Mouse (Mus musculus): Measurements from ENCODE around the gene Ubr2. TPM values are rescaled to one million over a fixed set of nuclear protein-coding genes. Genes with fewer than 3 reads are reported as not detected.

The Ubr2 gene
- total and polyA plus RNA-seq, 3 experiments: 15.3 to 353 (median 33.8) TPM

DNA sequence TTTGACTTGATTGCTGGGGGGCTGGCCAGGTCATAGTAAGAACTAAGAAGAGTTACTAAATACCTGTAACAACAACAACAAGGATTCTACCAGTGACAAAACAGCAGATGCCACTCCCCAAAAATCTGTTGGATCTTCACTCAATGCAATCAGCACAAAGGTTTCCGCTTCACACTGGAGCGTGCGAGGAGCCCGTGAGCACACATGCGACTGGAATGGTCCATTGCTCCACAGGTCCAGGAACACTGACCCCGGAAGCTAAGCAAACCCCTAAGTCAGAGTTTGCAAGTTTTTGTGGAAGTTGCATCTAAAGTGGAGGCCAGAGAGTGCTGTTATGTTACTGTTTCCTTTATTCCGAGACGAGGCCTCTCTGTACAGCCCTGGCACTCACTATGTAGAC lies 16.7 kb downstream of the Ubr2 start:
- Histone ChIP-seq H3K4me1 (ENCODE audit: control insufficient read depth in 1 of 2, insufficient read depth in 2 of 2, low read length in 2 of 2) (peaks cover 3 to 7% of the 10 kb centered on the region in 2 experiments), H3K36me3 (ENCODE audit: control insufficient read depth in 1 of 2, insufficient read depth in 2 of 2, low read length in 2 of 2) (peaks cover 5 to 40% of the 10 kb centered on the region in 2 experiments), H3K9me3 (replicated peaks; ENCODE audit: insufficient read depth, low read length) (no peaks in the 10 kb centered on the region), H3K27me3 (ENCODE audit: control insufficient read depth in 1 of 2, insufficient read depth in 2 of 2, low read length in 2 of 2) (no peaks in the 10 kb centered on the region), H3K27ac (ENCODE audit: control insufficient read depth, low read depth, low read length) (no peak overlapping the region), H3K9ac (ENCODE audit: control insufficient read depth, low read depth, low read length, poor library complexity, severe bottlenecking) (no peak overlapping the region), H3K4me3 (ENCODE audit: control insufficient read depth in 1 of 2, insufficient read depth in 1 of 2, low read depth in 2 of 2, low read length in 2 of 2) (no peak overlapping the region), H3K79me2 (ENCODE audit: control insufficient read depth, insufficient read depth, low read length, poor library complexity) (peaks cover 3% of the 10 kb centered on the region; the same call in 1 of the 2 replicates)
- no peak for DNase-seq (ENCODE audit: low read depth, low spot score)
- TF ChIP-seq E2F4 (IDR thresholded peaks at IDR 0.05; ENCODE audit: borderline replicate concordance, low read depth, low read length): no peak
- no peak for TF ChIP-seq KAT2A (conservative IDR thresholded peaks at IDR 0.05; ENCODE audit: low read depth, low read length)
- TF ChIP-seq BHLHE40 (IDR thresholded peaks at IDR 0.05; ENCODE audit: borderline replicate concordance, low read depth, low read length): no peak
- TF ChIP-seq ZC3H11A (IDR thresholded peaks at IDR 0.05; ENCODE audit: low read depth, low read length): no peak
- no peak for TF ChIP-seq MAFK (IDR thresholded peaks at IDR 0.05; ENCODE audit: borderline replicate concordance, low read depth, low read length)
- TF ChIP-seq CHD2 (IDR thresholded peaks at IDR 0.05; ENCODE audit: low read length): no peak
- TF ChIP-seq MYB (IDR thresholded peaks at IDR 0.05; ENCODE audit: low read depth, low read length): no peak
- no peak for TF ChIP-seq NRF1 (IDR thresholded peaks at IDR 0.05; ENCODE audit: insufficient read depth, low read depth, low read length, poor library complexity, severe bottlenecking)
- TF ChIP-seq MXI1 (IDR thresholded peaks at IDR 0.05; ENCODE audit: low read depth, low read length): no peak
- TF ChIP-seq TBP (IDR thresholded peaks at IDR 0.05; ENCODE audit: low read depth, low read length): no peak
- no peak for TF ChIP-seq GABPA (IDR thresholded peaks at IDR 0.05; ENCODE audit: low read depth, low read length)
- TF ChIP-seq CHD1 (IDR thresholded peaks at IDR 0.05; ENCODE audit: low read depth, low read length): no peak
- TF ChIP-seq MAZ (IDR thresholded peaks at IDR 0.05; ENCODE audit: low read depth, low read length): no peak
- TF ChIP-seq HCFC1 (IDR thresholded peaks at IDR 0.05; ENCODE audit: low read depth, low read length): no peak

- H3K27ac ChIP-seq (ENCODE audit: control insufficient read depth, low read depth, low read length): no peak overlapping the region
- no peak for DNase-seq (ENCODE audit: low read depth, low spot score)
- peaks cover 7 to 9% of the 10 kb centered on the region in 2 experiments for H3K4me1 ChIP-seq (ENCODE audit: control insufficient read depth in 1 of 2, insufficient read depth in 2 of 2, low read length in 2 of 2)
- H3K79me2 ChIP-seq (ENCODE audit: control insufficient read depth, insufficient read depth, low read length, poor library complexity): no peaks in the 10 kb centered on the region
- H3K36me3 ChIP-seq (ENCODE audit: control insufficient read depth in 1 of 2, insufficient read depth in 2 of 2, low read length in 2 of 2): peaks cover 7 to 50% of the 10 kb centered on the region in 2 experiments
- H3K9ac ChIP-seq (ENCODE audit: control insufficient read depth, low read depth, low read length, poor library complexity, severe bottlenecking): no peak overlapping the region
- no peaks in the 10 kb centered on the region for H3K27me3 ChIP-seq (ENCODE audit: control insufficient read depth in 1 of 2, insufficient read depth in 2 of 2, low read length in 2 of 2)
- no peaks in the 10 kb centered on the region for H3K9me3 ChIP-seq (replicated peaks; ENCODE audit: insufficient read depth, low read length)
- H3K4me3 ChIP-seq (ENCODE audit: control insufficient read depth in 1 of 2, insufficient read depth in 1 of 2, low read depth in 2 of 2, low read length in 2 of 2): no peak overlapping the region
- TF ChIP-seq USF1 (IDR thresholded peaks at IDR 0.05; ENCODE audit: low read depth, low read length) (no peak), RCOR1 (IDR thresholded peaks at IDR 0.05; ENCODE audit: low read depth, low read length) (no peak), MAX (IDR thresholded peaks at IDR 0.05; ENCODE audit: low read length) (no peak), NRF1 (IDR thresholded peaks at IDR 0.05; ENCODE audit: insufficient read depth, low read depth, low read length, poor library complexity, severe bottlenecking) (no peak), JUND (IDR thresholded peaks at IDR 0.05; ENCODE audit: low read depth, low read length) (no peak), POLR2A (IDR thresholded peaks at IDR 0.05; ENCODE audit: control insufficient read depth in 1 of 2, insufficient read depth in 1 of 2, low read depth in 1 of 2, low read length in 2 of 2, poor library complexity in 1 of 2) (no peak), POLR2AphosphoS5 (IDR thresholded peaks at IDR 0.05; ENCODE audit: borderline replicate concordance, low read depth, low read length) (no peak), CHD1 (IDR thresholded peaks at IDR 0.05; ENCODE audit: low read depth, low read length) (no peak), MAFK (IDR thresholded peaks at IDR 0.05; ENCODE audit: borderline replicate concordance, low read depth, low read length) (no peak), MYC (IDR thresholded peaks at IDR 0.05; ENCODE audit: low read depth, low read length) (no peak), RAD21 (IDR thresholded peaks at IDR 0.05; ENCODE audit: low read depth, low read length) (no peak), UBTF (IDR thresholded peaks at IDR 0.05; ENCODE audit: borderline replicate concordance, insufficient read depth, low read depth, low read length) (no peak), ZNF384 (IDR thresholded peaks at IDR 0.05; ENCODE audit: low read depth, low read length) (no peak), NELFE (IDR thresholded peaks at IDR 0.05; ENCODE audit: low read depth, low read length) (no peak)
These were observed 22.7 kb downstream of the Ubr2 start for GRCm38 (mm10) chr17:46987631-46988030.

All from MEL (cell line).